Mouse (Mus musculus): ENCODE measurements around the gene Trp53bp2.
A peak's percentile ranks its signal among the peaks of the same experiment; 100 is the strongest.

- TF ChIP-seq CTCF (IDR thresholded peaks at IDR 0.05; ENCODE audit: low read depth, low read length) (peak; percentile 86), POLR2A (IDR thresholded peaks at IDR 0.05; ENCODE audit: extremely low read depth, insufficient read depth, low read length) (no peak)
These were observed 81.0 kb downstream of the Trp53bp2 start for GRCm38 (mm10) chr1:182489803-182490452.
